Comparison of ENCODE assay signal across 9 mouse cellular contexts in the genomic region with DNA sequence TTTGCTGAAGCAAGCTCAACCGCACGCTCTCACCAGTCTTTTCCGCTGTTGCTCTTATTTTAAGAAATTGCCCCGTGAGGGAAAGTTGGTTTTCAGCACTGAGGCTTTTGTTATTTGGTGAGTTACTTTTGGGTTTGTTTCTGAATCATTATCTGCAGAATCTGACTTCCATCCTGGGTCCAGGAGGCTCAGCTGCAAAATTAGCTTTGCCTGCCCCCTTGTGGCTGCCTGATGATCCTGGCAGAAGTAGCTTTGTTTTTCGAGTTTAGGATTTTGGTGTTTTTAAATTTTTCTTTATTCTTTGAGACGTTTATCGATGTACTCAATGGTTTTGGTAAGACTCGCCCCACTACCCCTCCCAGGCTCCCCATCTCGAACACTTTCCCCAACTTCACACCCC. TPM values are rescaled to one million over a fixed set of nuclear protein-coding genes. Genes with fewer than 3 reads are reported as not detected.
A peak's percentile ranks its signal among the peaks of the same experiment; 100 is the strongest.
DNase-seq lines count a peak whose midpoint lies in the region; TF ChIP-seq lines count a peak whose summit lies in the region.
"Had no signal": no experiment of that assay in that cellular context is flagged by ENCODE, and none has a peak within 500 bp of the region (broad histone marks: within the 10 kb centered on the region; RNA-seq: fewer than 3 reads in every experiment).

No protein-coding gene starts in this region.

- no peak for TF ChIP-seq POLR2A in spleen, adult 2 months (IDR thresholded peaks at IDR 0.05; ENCODE audit: low read depth, low read length)

- no peak overlapping the region for H3K27ac ChIP-seq in spleen, adult 2 months (ENCODE audit: insufficient read depth, low read length)

- no peaks in the 10 kb centered on the region for H3K4me1 ChIP-seq in spleen, adult 2 months (ENCODE audit: control insufficient read depth, insufficient read depth, insufficient read length)

- WGBS in spleen, adult 2 months, result 59% methylated on average over 9 of the region's 9 CpGs

- H3K4me3 ChIP-seq in spleen, adult 2 months (ENCODE audit: extremely low read depth, insufficient read depth, insufficient read length), result no peak overlapping the region

- H3K27me3 ChIP-seq in spleen, adult 2 months (ENCODE audit: control insufficient read depth, insufficient read depth, low read length), result no peaks in the 10 kb centered on the region

- peak; percentile 49 to 79 for DNase-seq in adrenal gland, adult (ENCODE audit: inconsistent age in 2 of 2, low spot score in 1 of 2)
- no peak for DNase-seq in adrenal gland, adult 8-10 months
- no peak for DNase-seq in spleen, adult 2 months (ENCODE audit: low read depth in 1 of 2, low spot score in 2 of 2)
- no peak for DNase-seq in spleen, postnatal 14 days (ENCODE audit: low spot score in 2 of 2)
- DNase-seq in embryo, embryonic 11.5 days (ENCODE audit: low read depth, low spot score), result peak; percentile 32
- peak; percentile 54 to 80 for DNase-seq in layer of hippocampus, adult 18-20 months (ENCODE audit: low spot score in 2 of 2)
- peak; percentile 61 to 72 for DNase-seq in lung, postnatal 4 days
- DNase-seq in thymus, postnatal 4 days, result peak; percentile 57

- peak; percentile 7; the same call in 1 of the 2 replicates for TF ChIP-seq CTCF in spleen, adult 2 months (IDR thresholded peaks at IDR 0.05; ENCODE audit: extremely low read depth, insufficient read depth, insufficient read length, insufficient replicate concordance)

- H3K36me3 ChIP-seq in spleen, adult 2 months (ENCODE audit: control insufficient read depth, insufficient read depth, low read length), result no peaks in the 10 kb centered on the region

RNA-seq across cellular contexts. Expression of gene Oxgr1, which starts 18.9 kb away (rescaled TPM):
- not detected for total RNA-seq in adrenal gland, adult 8-10 months (2022)
- polyA plus RNA-seq in spleen, adult 2 months (2012; rRNA removed), result not detected in 2 replicates
- total RNA-seq in layer of hippocampus, adult 18-20 months (2021), result under 1 TPM in 1 of 2 experiments, not detected in 1; 0.08 TPM
- total RNA-seq: heart, adult 18-20 months had no signal

Comparison
In these comparisons a context has a peak if more than half of its experiments do, and no peak if none do; other contexts are left out.
1. DNase-seq: peak in adrenal gland, adult (2 of 2), embryo, embryonic 11.5 days (single experiment), layer of hippocampus, adult 18-20 months (2 of 2), lung, postnatal 4 days (2 of 2) and thymus, postnatal 4 days (single experiment); none in adrenal gland, adult 8-10 months (single experiment), spleen, adult 2 months (0 of 2) and spleen, postnatal 14 days (0 of 2).